Mouse (Mus musculus) v-Abl transformed pro-B cells (cell line): ENCODE results near the gene Maats1.

Experiments used
- in situ Hi-C, 2 experiments: fragments of 400-800 bp; cut with MboI; formaldehyde crosslinking; loops; one replicate each; pipeline ENCODE4 v1.15.1; 2025; ENCODE audit not compliant: unreplicated experiment in 2 of 2

Gene Maats1

DNA sequence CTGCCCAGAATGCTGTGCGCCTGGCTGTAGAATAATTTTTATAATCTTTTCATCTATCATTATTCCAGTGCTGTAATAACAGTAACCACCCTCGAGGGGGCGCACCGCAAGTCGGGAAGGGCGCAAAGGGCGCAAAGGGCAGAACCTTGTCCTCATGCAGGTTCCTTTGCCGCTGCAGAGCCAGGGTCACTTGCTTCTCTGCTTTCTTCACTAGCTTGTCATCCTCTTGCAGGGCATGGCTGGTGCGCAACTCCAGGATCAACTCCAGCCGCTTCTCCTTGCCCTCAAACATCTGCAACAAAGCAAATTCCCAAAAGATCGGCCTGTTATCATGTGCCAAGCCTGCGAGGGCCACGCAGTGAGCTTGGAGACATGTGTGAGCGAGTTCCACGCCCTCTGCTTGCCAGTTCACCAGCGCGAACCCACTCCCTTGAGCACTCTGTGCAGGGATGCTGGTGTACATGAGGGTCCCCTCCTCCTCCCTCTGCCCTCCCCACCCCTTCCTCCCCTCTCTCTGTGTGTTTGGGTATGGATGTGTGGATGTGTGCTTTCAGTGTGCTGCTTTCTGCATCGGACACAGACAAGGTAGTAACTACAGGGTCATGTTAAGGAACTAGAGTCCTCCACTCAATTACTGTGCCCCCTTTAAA lies 35.2 kb downstream of the Maats1 start:
- in situ Hi-C loops: no loop called here

DNA sequence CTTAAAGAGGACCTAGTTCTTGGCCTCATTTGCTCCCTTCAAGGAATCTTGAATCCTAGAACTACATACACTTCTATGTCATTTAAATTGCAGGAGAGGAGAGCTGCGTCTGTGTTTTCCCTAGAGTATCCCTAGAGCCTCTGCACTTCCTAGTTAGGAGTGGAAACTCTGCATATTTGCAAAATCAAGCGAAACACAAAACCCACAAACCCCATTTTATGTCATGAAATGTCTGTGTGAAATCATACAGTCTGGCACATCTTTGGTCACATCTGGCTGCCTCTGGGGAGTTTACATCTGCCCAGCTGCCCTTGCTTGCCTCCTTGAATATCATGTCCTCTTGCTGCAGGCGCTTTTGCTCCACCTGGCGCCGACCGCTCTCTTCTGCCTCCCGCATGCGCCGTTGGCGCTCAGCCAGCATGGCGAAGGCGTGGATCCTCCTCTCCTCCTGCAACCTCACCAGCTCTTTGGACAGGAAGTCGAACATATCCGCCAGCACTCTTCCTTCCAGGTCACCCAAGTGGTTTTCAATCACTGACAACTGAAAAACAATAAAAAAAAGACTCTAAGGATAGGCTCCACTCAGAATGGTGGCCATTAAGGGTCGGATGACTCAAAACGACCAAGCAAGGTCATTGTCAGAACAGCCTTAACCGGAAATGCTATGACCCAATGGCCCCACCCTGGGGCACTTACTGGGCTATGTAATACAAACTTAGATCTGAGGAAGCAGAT lies 37.3 kb downstream of the Maats1 start:
- in situ Hi-C loops: no loop called here

DNA sequence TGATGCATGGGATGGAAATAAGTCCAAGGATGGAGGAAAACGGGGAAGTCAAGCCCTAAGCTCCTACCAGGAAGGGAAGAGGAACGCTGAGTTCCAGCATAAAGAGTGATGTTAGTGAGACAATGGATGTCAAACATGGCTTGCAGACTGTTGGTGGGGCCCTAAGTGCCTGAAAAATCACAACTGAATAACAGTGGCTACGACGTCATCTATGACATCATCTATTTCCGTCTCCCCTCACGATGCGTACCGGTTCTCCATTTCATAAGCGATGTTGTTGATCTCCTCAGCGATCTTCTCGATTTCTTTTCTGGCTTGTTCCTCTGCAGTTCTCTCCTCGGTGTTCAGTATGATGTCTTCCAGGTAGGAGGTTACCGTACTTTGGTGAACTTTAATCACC lies 39.6 kb downstream of the Maats1 start:
- in situ Hi-C loops: no loop called here

DNA sequence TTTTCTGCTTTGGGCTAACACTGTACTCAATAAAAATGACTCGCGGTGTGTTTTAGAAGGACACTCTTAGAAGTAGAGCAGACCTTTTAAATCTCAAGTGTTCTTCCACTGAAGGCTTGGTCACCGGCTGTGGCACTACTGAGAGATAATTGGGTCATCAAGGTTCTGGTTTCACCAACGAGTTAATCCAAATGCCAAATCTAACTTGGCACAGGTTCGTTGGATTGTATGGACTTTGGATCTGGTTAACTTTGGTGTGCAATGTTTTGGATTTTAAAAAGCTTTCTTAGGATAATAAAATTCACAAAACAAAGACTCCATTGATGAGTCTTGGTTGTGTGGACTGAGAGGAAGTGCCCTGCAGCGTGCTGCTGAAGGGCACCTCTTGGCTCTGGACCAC lies 43.5 kb downstream of the Maats1 start:
- in situ Hi-C loops: no loop called here

DNA sequence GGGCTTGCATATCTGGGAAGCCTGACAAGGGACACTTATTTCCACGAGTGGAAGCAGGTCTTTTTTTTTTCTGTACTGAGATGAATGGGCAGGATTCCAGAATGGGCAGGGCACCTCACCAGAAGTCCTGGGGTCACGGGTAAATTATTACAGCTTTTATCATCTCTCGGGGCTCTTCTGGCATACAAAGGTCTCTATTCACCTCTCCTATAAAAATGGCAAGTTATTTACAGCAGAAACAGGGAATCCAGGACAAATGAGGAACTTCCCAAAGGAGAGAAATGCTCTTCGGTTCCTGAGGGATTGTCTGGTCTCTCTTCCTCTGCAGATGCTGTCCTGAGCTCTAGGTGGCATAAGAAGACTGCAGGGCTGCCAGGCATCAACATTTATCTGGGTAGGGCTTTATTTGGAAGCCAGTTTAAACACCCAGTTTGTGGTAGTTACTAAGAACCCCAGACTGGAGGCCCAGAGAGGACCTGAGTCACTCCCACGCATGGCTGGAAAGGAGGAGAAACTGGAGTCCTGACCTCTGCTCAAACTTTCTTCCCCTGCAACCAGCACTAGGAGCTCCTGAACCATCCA lies 46.5 kb downstream of the Maats1 start:
- in situ Hi-C loops: no loop called here

GRCm38 (mm10) chr16:38294685-38295348 lies 47.1 kb downstream of the Maats1 start, which contains the start of gene Nr1i2:
Gene Nr1i2, minus strand, starts transcription at chr16:38294824.
- in situ Hi-C loops: no loop called here

GRCm38 (mm10) chr16:38290151-38290550 lies 51.8 kb downstream of the Maats1 start:
- in situ Hi-C loops: no loop called here

- in situ Hi-C loops: no loop called here
Observed at GRCm38 (mm10) chr16:38288851-38289250, 53.1 kb downstream of the Maats1 start.

- in situ Hi-C loops: no loop called here
Observed at GRCm38 (mm10) chr16:38287762-38288161, 54.2 kb downstream of the Maats1 start.

- in situ Hi-C loops: no loop called here
Observed at GRCm38 (mm10) chr16:38287357-38287756, 54.6 kb downstream of the Maats1 start.

DNA sequence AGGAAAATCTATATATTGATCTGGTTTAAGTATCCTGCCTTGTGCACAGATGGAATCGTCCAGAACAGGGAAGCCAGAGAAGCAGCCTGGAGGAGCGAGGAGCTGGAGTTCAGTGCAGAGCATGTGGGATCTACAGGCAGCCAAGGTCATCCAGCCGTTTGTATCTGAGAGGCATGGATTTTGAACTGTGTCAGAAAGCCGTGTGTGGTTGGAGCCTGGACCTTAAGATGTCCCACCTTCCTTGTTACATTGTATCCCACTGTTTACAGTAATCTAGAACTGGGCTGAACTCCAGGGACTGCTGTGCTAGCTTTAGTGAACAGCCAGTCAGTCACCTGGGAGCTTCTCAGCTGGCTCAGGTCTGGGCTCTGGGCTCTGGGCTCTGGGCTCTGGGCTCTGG lies 55.4 kb downstream of the Maats1 start:
- in situ Hi-C loops: no loop called here

- in situ Hi-C loops: no loop called here
Observed at GRCm38 (mm10) chr16:38285801-38286200, 56.1 kb downstream of the Maats1 start.

DNA sequence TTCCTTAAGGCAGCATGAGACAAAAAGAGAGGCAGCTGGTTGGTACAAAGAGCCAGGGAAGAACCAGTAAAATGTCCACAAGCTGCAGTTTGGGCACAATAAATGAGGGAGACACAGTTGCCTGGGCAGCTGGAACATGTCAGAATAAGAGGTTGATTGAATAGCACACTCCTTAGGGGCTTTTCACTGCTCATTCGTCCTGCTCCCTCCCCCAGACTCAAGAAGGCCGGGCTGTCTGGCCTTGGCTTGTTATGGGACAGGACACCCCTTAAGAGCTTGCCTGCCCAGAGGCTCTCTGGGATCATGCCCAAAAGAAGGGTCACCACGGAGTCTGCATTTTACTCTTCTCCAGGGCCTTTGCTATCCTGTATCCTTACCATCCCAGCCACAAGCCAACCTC lies 58.6 kb downstream of the Maats1 start:
- in situ Hi-C loops: no loop called here

DNA sequence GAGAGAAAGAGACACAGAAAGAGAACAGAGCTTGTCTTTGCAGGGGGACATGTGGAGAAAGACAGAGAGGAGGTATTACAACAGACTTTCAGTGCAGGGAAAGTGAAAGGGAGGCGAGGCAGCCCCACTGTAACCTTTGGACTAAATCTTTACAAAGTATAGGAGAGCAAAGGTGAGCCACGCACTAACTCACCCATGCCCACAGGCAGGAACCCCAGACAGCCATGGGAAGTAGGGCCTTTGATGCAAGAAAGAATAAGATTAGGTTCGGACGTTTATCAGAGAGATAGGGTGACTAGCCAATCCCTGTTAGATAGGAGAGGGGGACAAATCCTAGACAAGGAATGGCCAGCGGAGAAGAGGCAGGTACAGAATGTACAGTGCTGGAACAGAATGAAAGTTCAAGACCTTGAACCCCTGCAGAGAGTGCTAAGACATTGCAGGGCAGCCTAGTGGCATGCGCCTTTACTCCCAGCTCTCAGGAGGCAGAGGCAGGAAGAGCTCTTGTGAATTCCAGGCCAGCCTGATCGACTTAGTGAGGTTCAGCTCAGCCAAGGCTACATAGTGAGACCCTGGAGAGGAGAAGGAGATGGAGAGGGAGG lies 59.3 kb downstream of the Maats1 start:
- in situ Hi-C loops: no loop called here

- in situ Hi-C loops: no loop called here
Observed at GRCm38 (mm10) chr16:38280951-38281350, 61.0 kb downstream of the Maats1 start.

GRCm38 (mm10) chr16:38279794-38280193 lies 62.1 kb downstream of the Maats1 start:
- in situ Hi-C loops: no loop called here

- in situ Hi-C loops: no loop called here
Observed at GRCm38 (mm10) chr16:38274737-38275136, 67.2 kb downstream of the Maats1 start.

DNA sequence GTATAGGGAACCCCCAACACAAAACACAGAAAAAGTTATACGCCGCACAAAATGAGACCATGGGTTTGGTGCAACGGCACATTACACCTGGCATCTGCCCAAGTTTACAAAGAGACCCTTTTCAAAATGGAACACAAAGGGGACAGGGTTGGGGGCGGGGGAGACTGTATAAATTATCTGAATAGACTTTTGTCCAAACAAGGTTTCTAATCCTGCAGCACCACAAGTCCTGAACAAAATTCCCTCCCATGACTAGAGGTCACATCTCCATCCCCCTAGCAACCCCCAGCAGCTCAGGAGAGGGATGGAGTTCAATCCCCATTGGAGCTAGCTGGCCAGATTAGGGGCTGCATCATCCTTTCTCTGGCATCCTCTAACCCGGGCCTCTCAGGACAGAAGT lies 69.5 kb downstream of the Maats1 start:
- in situ Hi-C loops: no loop called here

- in situ Hi-C loops: no loop called here
Observed at GRCm38 (mm10) chr16:38271601-38272000, 70.3 kb downstream of the Maats1 start.

GRCm38 (mm10) chr16:38255927-38256326 lies 86.0 kb downstream of the Maats1 start:
- in situ Hi-C loops: no loop called here

GRCm38 (mm10) chr16:38255107-38255506 lies 86.8 kb downstream of the Maats1 start:
- in situ Hi-C loops: no loop called here
